Mouse (Mus musculus) stomach, embryonic 14.5 days (tissue): Measurements from ENCODE around the gene Irf1. TPM values are rescaled to one million over a fixed set of nuclear protein-coding genes. Genes with fewer than 3 reads are reported as not detected.

Source experiments
- ATAC-seq: fragments of 200-750 bp; cut with Nextera tagmentation; 2 replicates; pipeline ENCODE4 v1.8.0; 2017; ENCODE audit warnings: low read depth, moderate TSS enrichment; ENCODE audit not compliant: insufficient number of reproducible peaks, insufficient read depth, low FRiP score
- H3K27ac ChIP-seq: fragments of 300-500 bp; sonication (generic); 2 replicates; pipeline ENCODE4 v1.5.1; 2014; ENCODE audit warnings: mild to moderate bottlenecking, low read length, moderate library complexity, mixed read lengths
- H3K27me3 ChIP-seq: fragments of 300-500 bp; sonication (generic); 2 replicates; pipeline ENCODE4 v1.6.1; 2014; ENCODE audit warnings: low read length, control low read depth, mixed read lengths; ENCODE audit not compliant: control insufficient read depth, insufficient read depth
- H3K36me3 ChIP-seq: fragments of 300-500 bp; sonication (generic); 2 replicates; pipeline ENCODE4 v1.6.1; 2014; ENCODE audit warnings: mild to moderate bottlenecking, control low read depth, low read length, moderate library complexity, mixed read lengths; ENCODE audit not compliant: control insufficient read depth, insufficient read depth
- H3K4me1 ChIP-seq: fragments of 300-500 bp; sonication (generic); 2 replicates; pipeline ENCODE4 v1.6.1; 2014; ENCODE audit warnings: low read length, control low read depth, mixed read lengths; ENCODE audit not compliant: control insufficient read depth, insufficient read depth
- H3K4me2 ChIP-seq: fragments of 300-500 bp; sonication (generic); replicated peaks from 2 replicates; pipeline ENCODE4 v1.6.1; 2014; ENCODE audit warnings: low read depth, low read length, control low read depth
- H3K4me3 ChIP-seq: fragments of 300-500 bp; sonication (generic); 2 replicates; pipeline ENCODE4 v1.5.1; 2014; ENCODE audit warnings: low read depth, low read length, control low read depth
- H3K9ac ChIP-seq: fragments of 300-500 bp; sonication (generic); replicated peaks from 2 replicates; pipeline ENCODE4 v1.6.1; 2014; ENCODE audit warnings: low read depth, mild to moderate bottlenecking, control low read depth, low read length, moderate library complexity, mixed read lengths
- H3K9me3 ChIP-seq: fragments of 300-500 bp; sonication (generic); 2 replicates; pipeline ENCODE4 v1.6.1; 2016; ENCODE audit warnings: low read depth, low read length, control low read depth; ENCODE audit not compliant: control insufficient read depth
- WGBS: fragments of 180-500 bp; shearing (Covaris S2); extraction: QIAGEN DNeasy Blood & Tissue Kit; methylation state at CpG from one replicate; pipeline ENCODE4 v1.1.7; 2014; 5-methylcytosine and 5-hydroxymethylcytosine counted together
- polyA plus RNA-seq: library from polyadenylated mRNA; unstranded; fragments of >200 nt; fragmentation: Nextera tagmentation; extraction: Ambion mirVana; gene quantifications from 2 replicates; pipeline ENCODE4 v1.2.1, GENCODE M21; 2014

Irf1 gene
- 19.3 and 21.6 TPM in 2 replicates for polyA plus RNA-seq

- H3K27me3 ChIP-seq = no peaks in the 10 kb centered on the region
- peaks cover 17% of the 10 kb centered on the region; the same call in 1 of the 2 replicates for H3K36me3 ChIP-seq
- H3K27ac ChIP-seq = peak within 1 kb of the TSS; percentile 77
- H3K4me2 ChIP-seq = peak within 1 kb of the TSS; percentile 76
- peak within 1 kb of the TSS; percentile 86 for H3K4me3 ChIP-seq
- peak; percentile 93 for ATAC-seq
- WGBS = under 1% methylated on average over 40 of the region's 40 CpGs
- H3K9ac ChIP-seq = peak within 1 kb of the TSS; percentile 68
- 0 out of 2 replicates have a peak, but pooled peaks cover 4% of the 10 kb centered on the region for H3K4me1 ChIP-seq
- no peaks in the 10 kb centered on the region for H3K9me3 ChIP-seq
Observed at GRCm38 (mm10) chr11:53769760-53770124, at the start of gene Irf1. Gene Irf1 (plus strand): TSS chr11:53770014.

DNA sequence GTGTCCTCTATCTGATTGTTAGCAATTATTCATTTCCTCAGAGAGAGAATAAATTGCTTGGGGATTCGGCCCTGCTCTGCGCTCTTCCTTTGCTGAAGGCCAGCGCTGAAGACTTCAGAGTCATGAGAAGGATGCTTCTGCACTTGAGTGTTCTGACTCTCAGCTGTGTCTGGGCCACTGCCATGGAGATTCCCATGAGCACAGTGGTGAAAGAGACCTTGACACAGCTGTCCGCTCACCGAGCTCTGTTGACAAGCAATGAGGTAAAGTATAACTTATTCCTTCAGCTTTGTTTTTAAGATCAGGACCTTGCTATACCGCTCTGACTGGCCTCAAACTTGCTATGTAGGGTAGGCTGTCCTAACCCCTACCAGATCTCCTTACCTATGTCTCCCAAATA lies 49.1 kb upstream of the Irf1 start, which contains the start of gene Il5:
Gene Il5, plus strand, starts transcription at position 80 of the 400 bp plus-strand sequence.
- WGBS = 79% methylated on average over 6 of the region's 6 CpGs

GRCm38 (mm10) chr11:53731457-53731856 lies 38.4 kb upstream of the Irf1 start:
- Histone ChIP-seq H3K27me3 (no peaks in the 10 kb centered on the region), H3K4me1 (no peaks in the 10 kb centered on the region), H3K4me3 (no peak overlapping the region), H3K9ac (no peak overlapping the region), H3K27ac (no peak overlapping the region), H3K36me3 (no peaks in the 10 kb centered on the region), H3K9me3 (no peaks in the 10 kb centered on the region), H3K4me2 (no peak overlapping the region)
- no peak for ATAC-seq
- WGBS = 97% methylated on average over 7 of the region's 7 CpGs

More for the DNA sequence above, 49.1 kb upstream of the Irf1 start, which contains the start of gene Il5:
- Histone ChIP-seq H3K4me1 (no peaks in the 10 kb centered on the region), H3K36me3 (no peaks in the 10 kb centered on the region), H3K9me3 (no peaks in the 10 kb centered on the region), H3K4me2 (no peak within 1 kb of the TSS), H3K4me3 (no peak within 1 kb of the TSS), H3K9ac (no peak within 1 kb of the TSS), H3K27me3 (no peaks in the 10 kb centered on the region), H3K27ac (no peak within 1 kb of the TSS)
- ATAC-seq = no peak

GRCm38 (mm10) chr11:53732244-53732643 lies 37.6 kb upstream of the Irf1 start:
- no peaks in the 10 kb centered on the region for H3K36me3 ChIP-seq
- H3K27me3 ChIP-seq = no peaks in the 10 kb centered on the region
- H3K4me1 ChIP-seq = no peaks in the 10 kb centered on the region
- no peak for ATAC-seq
- no peaks in the 10 kb centered on the region for H3K9me3 ChIP-seq
- 87% methylated on average over 8 of the region's 8 CpGs for WGBS
- no peak overlapping the region for H3K27ac ChIP-seq
- H3K4me2 ChIP-seq = no peak overlapping the region
- H3K4me3 ChIP-seq = no peak overlapping the region
- no peak overlapping the region for H3K9ac ChIP-seq

DNA sequence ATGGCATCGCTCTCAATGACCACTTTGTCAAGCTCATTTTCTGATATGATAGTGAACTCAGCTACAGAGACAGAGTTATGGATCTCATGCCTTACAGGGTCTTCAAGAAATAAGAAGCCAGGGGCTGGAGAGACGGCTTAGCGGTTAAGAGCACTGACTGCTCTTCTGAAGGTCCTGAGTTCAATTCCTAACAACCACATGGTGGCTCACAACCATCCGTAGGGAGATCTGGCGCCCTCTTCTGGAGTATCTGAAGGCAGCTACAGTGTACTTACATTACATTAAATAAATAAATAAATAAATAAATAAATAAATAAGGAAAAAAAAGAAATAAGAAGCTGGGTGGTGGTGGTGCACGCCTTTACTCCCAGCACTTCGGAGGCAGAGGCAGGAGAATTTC lies 36.0 kb upstream of the Irf1 start:
- Histone ChIP-seq H3K4me2 (no peak overlapping the region), H3K9me3 (no peaks in the 10 kb centered on the region), H3K27me3 (no peaks in the 10 kb centered on the region), H3K27ac (no peak overlapping the region), H3K4me3 (no peak overlapping the region), H3K9ac (no peak overlapping the region), H3K4me1 (no peaks in the 10 kb centered on the region), H3K36me3 (no peaks in the 10 kb centered on the region)
- no peak for ATAC-seq
- WGBS = 90% methylated on average over 7 of the region's 7 CpGs

GRCm38 (mm10) chr11:53734431-53734830 lies 35.4 kb upstream of the Irf1 start:
- Histone ChIP-seq H3K9me3 (no peaks in the 10 kb centered on the region), H3K4me1 (no peaks in the 10 kb centered on the region), H3K27me3 (no peaks in the 10 kb centered on the region), H3K4me3 (no peak overlapping the region), H3K9ac (no peak overlapping the region), H3K27ac (no peak overlapping the region), H3K36me3 (no peaks in the 10 kb centered on the region), H3K4me2 (no peak overlapping the region)
- no peak for ATAC-seq
- WGBS = 85% methylated on average over 2 of the region's 2 CpGs

GRCm38 (mm10) chr11:53734970-53735681 lies 34.7 kb upstream of the Irf1 start:
- Histone ChIP-seq H3K4me1 (no peaks in the 10 kb centered on the region), H3K27me3 (no peaks in the 10 kb centered on the region), H3K9me3 (no peaks in the 10 kb centered on the region), H3K27ac (no peak overlapping the region), H3K4me2 (no peak overlapping the region), H3K36me3 (no peaks in the 10 kb centered on the region), H3K9ac (no peak overlapping the region), H3K4me3 (no peak overlapping the region)
- WGBS = 66% methylated on average over 18 of the region's 18 CpGs
- ATAC-seq = no peak

DNA sequence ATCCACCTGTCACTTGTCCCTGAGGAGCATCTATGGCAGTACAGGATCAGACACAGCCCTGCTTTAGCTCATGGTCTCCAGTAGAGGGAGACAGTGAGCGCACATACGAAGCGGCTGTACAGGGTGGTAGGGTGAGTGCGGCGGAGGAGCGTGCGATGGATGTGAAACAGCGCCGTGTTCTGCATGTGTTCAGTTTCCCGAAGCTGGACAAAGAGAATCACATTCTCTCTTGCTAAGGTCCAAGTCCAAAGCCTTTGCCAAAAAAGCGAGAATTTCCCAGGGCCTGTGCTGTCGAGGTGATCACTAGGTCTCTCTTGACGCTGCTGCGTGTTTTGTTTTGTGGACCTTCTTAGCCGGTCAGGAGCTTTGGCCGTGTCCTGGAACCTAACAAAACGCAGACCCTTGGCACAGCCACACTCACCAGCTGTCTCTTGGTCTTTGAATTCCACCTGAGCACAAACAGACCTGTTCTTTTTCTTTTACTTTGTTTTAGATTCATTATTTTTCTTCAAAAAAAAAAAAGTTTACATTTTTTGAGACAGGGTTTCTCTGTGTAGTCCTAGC lies 34.0 kb upstream of the Irf1 start:
- WGBS = 22% methylated on average over 17 of the region's 17 CpGs
- H3K36me3 ChIP-seq = no peaks in the 10 kb centered on the region
- H3K4me2 ChIP-seq = peak overlapping the region; percentile 17; the same call in 1 of the 2 replicates
- H3K27ac ChIP-seq = no peak overlapping the region
- no peaks in the 10 kb centered on the region for H3K27me3 ChIP-seq
- H3K4me3 ChIP-seq = no peak overlapping the region
- H3K9me3 ChIP-seq = no peaks in the 10 kb centered on the region
- H3K9ac ChIP-seq = no peak overlapping the region
- ATAC-seq = peak; percentile 85
- H3K4me1 ChIP-seq = no peaks in the 10 kb centered on the region
